Mouse (Mus musculus) kidney, adult 2 months (tissue): ENCODE data around the gene Dnajc13.

Experiments used
- CTCF ChIP-seq: fragments of 200-500 bp; conservative IDR thresholded peaks from 2 replicates; pipeline ENCODE4 v1.5.1; 2011; ENCODE audit warnings: low read depth, mild to moderate bottlenecking, control low read depth, low read length, moderate library complexity, mixed read lengths; ENCODE audit not compliant: insufficient read depth, insufficient read length
- POLR2A ChIP-seq: fragments of 200-500 bp; IDR thresholded peaks from one replicate; pipeline ENCODE4 v1.6.1; 2011; ENCODE audit warnings: low read depth, low read length, control low read depth

DNA sequence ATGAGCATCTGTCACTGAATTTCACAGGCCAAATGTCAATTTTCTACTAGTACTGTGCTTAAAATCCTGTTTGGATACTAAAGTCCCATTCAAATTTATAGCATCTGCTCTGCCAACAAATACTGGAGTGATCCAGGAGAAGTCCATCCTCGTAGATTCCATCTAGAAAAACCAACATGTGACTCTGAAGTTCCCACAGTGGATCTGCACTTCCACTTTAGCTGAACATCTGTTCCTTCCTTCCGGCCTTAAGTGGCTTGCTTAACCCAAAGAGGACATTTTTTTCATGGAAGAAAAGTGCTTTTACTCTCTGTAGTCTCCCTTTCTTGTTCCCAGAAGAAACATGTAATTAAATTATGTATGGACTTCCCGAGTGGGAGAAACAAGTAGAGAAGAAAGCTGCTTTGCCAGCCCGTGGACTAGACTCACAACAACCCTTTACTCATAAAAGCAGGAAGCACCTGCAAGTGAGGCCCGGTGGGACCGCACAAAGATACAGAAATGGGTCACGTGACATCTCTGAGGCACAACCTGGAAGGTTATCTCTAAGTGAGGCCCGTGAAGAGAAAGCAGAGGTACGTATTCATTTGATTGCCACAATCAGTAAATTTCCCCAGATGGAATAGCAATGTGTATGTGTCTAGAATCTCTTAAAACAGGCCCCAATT lies 18.8 kb downstream of the Dnajc13 start:
- TF ChIP-seq CTCF (no peak), POLR2A (no peak)
